Mouse (Mus musculus) heart, embryonic 12.5 days (tissue): ENCODE results near the gene Tusc2. TPM values are rescaled to one million over a fixed set of nuclear protein-coding genes. Genes with fewer than 3 reads are reported as not detected.

Source experiments
- ATAC-seq: fragments of 200-750 bp; cut with Nextera tagmentation; 2 replicates; pipeline ENCODE4 v1.8.0; 2017; ENCODE audit warnings: moderate TSS enrichment, moderate library complexity; ENCODE audit not compliant: insufficient number of reproducible peaks, low FRiP score
- H3K27ac ChIP-seq: fragments of 300-500 bp; sonication (generic); 2 replicates; pipeline ENCODE4 v1.5.1; 2016; ENCODE audit warnings: mild to moderate bottlenecking, moderate library complexity; ENCODE audit not compliant: poor library complexity, severe bottlenecking
- H3K27me3 ChIP-seq: fragments of 300-500 bp; sonication (generic); replicated peaks from 2 replicates; pipeline ENCODE4 v1.6.1; 2016; ENCODE audit warnings: mild to moderate bottlenecking, moderate library complexity
- H3K36me3 ChIP-seq: fragments of 300-500 bp; sonication (generic); 2 replicates; pipeline ENCODE4 v1.6.1; 2016; ENCODE audit warnings: mild to moderate bottlenecking, moderate library complexity
- H3K4me1 ChIP-seq: fragments of 300-500 bp; sonication (generic); replicated peaks from 2 replicates; pipeline ENCODE4 v1.6.1; 2016; ENCODE audit warnings: mild to moderate bottlenecking
- H3K4me2 ChIP-seq: fragments of 300-500 bp; sonication (generic); 2 replicates; pipeline ENCODE4 v1.6.1; 2016; ENCODE audit warnings: mild to moderate bottlenecking, moderate library complexity
- H3K4me3 ChIP-seq: fragments of 300-500 bp; sonication (generic); 2 replicates; pipeline ENCODE4 v1.5.1; 2016; ENCODE audit warnings: mild to moderate bottlenecking
- H3K9ac ChIP-seq: fragments of 300-500 bp; sonication (generic); 2 replicates; pipeline ENCODE4 v1.6.1; 2016; ENCODE audit warnings: mild to moderate bottlenecking, moderate library complexity
- H3K9me3 ChIP-seq: fragments of 300-500 bp; sonication (generic); replicated peaks from 2 replicates; pipeline ENCODE4 v1.6.1; 2016; ENCODE audit warnings: mild to moderate bottlenecking, moderate library complexity
- WGBS: fragments of 180-500 bp; shearing (Covaris S2); methylation state at CpG from one replicate; pipeline ENCODE4 v1.1.7; 2016; 5-methylcytosine and 5-hydroxymethylcytosine counted together
- polyA plus RNA-seq: library from polyadenylated mRNA; unstranded; fragments of >200 nt; fragmentation: Nextera tagmentation; extraction: Ambion mirVana; gene quantifications from 2 replicates; pipeline ENCODE4 v1.2.1, GENCODE M21; 2016

Gene Tusc2
- polyA plus RNA-seq, 1 experiment from 2014 or later = 61.4 TPM

DNA sequence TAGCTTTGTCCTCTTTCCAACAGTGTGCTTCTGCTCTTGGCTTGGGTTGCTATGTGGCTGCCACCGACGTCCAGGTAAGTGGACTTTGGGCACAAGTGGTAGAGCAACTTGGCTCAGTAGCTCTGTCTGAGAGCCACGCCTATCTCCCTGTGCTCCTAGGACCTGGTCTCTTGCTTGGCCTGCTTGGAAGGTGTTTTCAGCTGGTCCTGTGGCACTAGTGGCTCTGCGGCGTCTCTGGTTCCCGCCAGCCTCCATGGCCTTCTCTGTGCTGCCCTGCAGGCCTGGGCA is 27.7 kb downstream of the Tusc2 start:
- 91% methylated on average over 6 of the region's 6 CpGs for WGBS
- H3K9me3 ChIP-seq = no peaks in the 10 kb centered on the region
- no peak overlapping the region for H3K4me2 ChIP-seq
- no peak for ATAC-seq
- H3K4me1 ChIP-seq = peaks cover 55% of the 10 kb centered on the region
- no peak overlapping the region; the same call in 1 of the 2 replicates for H3K9ac ChIP-seq
- no peak overlapping the region for H3K4me3 ChIP-seq
- no peaks in the 10 kb centered on the region for H3K27me3 ChIP-seq
- no peak overlapping the region for H3K27ac ChIP-seq
- H3K36me3 ChIP-seq = peaks cover 56% of the 10 kb centered on the region

DNA sequence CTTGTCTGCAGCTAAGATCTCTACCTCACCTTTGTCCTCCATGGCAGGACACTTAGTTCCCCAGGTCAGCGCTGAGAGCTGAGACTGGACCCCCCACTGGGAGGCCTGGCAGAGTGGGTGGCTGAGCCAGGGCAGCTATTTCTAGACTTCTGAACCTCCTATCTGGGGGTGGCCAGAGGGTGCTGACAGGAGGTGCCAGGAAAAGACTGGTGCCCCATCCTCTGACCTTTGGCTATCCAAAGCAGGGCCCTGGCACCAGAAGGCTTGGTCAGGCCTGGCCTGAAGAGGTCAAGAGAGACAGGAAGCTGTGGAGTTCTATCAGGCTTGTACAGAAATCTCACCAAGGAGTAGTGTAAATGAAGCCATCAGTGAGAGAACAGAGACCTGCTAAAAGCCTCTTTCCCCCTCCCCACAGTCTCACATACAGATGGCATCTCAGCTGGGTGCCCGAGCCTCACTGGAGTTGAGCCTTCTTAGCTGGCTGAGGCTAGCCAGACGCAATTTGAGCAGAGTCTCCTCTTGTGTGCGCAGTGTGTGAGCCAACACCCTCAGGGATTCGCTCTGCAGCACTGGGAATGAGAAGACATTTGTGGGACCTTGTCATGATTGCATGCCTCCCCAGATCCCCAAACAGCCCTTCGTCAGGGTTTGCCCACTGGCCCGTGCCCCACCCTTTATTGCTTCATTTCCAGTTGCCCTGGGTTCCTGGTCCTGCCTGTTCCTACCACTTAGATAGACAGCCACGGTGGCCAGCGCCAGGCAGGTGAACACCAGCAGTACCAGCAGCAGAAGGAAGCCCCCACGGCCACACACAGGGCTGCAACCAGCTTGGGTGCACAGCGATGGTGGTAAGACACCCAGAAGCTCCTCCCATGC is 30.3 kb downstream of the Tusc2 start:
- H3K9ac ChIP-seq = peak overlapping the region; percentile 47; the same call in 1 of the 2 replicates
- no peaks in the 10 kb centered on the region for H3K9me3 ChIP-seq
- H3K27me3 ChIP-seq = 0 out of 2 replicates have a peak, but pooled peaks cover under 1% of the 10 kb centered on the region
- H3K36me3 ChIP-seq = peaks cover 59% of the 10 kb centered on the region
- H3K4me3 ChIP-seq = no peak overlapping the region
- peak overlapping the region; percentile 17; the same call in 1 of the 2 replicates for H3K4me2 ChIP-seq
- WGBS = 78% methylated on average over 11 of the region's 11 CpGs
- peaks cover 66% of the 10 kb centered on the region for H3K4me1 ChIP-seq
- ATAC-seq = no peak
- H3K27ac ChIP-seq = peak overlapping the region; percentile 12; the same call in 1 of the 2 replicates

DNA sequence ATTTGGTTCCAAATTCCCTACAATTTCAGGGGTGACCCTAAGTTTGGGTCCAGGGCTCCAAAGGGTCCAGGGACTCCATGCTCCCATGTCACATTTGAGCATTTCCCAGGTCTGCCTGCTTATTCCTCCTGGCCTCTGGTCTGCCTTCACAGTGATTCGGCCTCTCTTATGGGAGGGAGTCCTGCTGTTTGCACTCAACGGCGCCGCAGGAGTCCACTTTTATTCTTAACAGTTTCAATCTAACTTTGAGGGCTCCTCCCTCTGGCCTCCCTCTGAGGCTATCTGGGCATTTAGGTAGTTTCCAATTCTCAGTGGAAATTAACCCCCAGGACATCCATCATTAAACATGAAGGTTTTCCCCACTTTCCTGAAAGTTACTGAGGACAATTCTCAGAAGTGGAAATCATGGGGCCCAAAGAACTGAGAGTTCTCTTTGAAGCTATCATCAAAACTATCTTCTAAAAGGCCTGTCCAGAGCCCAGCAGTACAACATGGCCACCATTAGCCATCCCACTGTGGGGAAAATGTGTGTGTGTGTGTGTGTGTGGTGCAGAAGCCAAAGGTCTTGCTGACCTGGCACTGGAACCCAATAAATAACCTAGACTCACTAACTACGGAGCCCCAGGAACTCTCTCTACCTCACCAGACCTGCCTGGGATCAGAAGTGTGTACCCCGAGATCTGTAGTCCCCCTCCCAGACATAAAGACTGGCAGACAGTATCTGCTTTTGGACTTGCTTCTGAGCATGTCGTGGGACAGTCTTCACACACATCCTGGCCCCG is 31.4 kb downstream of the Tusc2 start:
- WGBS = 76% methylated on average over 8 of the region's 8 CpGs
- no peak for ATAC-seq
- Histone ChIP-seq H3K9me3 (no peaks in the 10 kb centered on the region), H3K4me3 (no peak overlapping the region), H3K4me2 (no peak overlapping the region), H3K9ac (no peak overlapping the region), H3K27ac (no peak overlapping the region), H3K36me3 (peaks cover 54% of the 10 kb centered on the region), H3K27me3 (peaks cover 12% of the 10 kb centered on the region), H3K4me1 (peaks cover 55% of the 10 kb centered on the region)

DNA sequence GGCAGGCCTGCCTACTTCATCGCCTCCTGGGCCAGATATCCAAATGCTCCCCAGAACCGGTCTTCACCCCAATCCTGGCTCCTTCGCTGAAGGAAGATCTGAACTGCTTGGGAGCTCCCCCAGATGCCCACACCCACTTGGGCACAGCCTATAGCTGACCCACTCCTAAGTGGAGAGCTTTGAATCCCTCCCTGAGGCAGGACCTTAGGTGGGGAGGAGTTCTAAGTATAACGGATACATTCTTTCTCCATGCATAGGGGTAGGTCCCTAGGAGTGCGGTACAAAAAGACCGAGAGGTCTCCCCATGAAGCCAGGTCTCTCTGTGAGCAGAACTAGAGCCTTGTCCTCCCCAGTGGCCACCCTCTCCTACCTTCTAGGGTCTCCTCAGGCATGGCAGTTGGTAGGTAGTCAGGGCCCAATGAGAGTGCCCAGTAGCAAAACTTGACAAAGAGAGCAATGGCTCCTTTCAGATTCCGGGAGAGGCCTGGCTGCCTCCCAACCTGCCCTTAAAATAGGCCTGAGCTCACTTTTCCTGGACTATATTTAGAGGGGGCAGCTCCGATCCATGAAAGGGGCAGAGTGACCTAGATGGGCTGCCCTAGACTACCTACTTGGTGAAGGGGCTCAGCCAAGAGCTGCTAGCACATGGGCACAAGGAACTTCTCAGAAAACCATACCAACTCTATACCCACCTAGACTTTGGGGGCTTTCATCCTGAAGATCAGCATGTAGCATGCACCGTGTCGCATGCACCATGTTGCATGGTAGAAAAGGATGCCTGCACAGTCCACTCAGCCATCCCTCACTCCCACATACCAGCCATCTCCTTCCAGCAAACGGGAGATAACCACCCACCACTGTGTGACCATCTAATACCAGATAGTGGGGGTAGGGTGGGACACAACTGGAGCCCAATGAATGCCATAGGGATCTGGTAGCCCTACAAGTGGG is 33.8 kb downstream of the Tusc2 start:
- WGBS = 64% methylated on average over 11 of the region's 11 CpGs
- peak overlapping the region; percentile 97 for H3K27ac ChIP-seq
- peaks cover 30% of the 10 kb centered on the region for H3K36me3 ChIP-seq
- H3K9ac ChIP-seq = peak overlapping the region; percentile 67
- H3K4me3 ChIP-seq = peak overlapping the region; percentile 37
- H3K4me2 ChIP-seq = peak overlapping the region; percentile 64
- ATAC-seq = 0 out of 2 replicates have a peak, but pooled peaks have one; percentile 27
- H3K4me1 ChIP-seq = peaks cover 39% of the 10 kb centered on the region
- H3K9me3 ChIP-seq = no peaks in the 10 kb centered on the region
- H3K27me3 ChIP-seq = peaks cover 35% of the 10 kb centered on the region

GRCm38 (mm10) chr9:107598385-107598784 is 35.3 kb downstream of the Tusc2 start:
- WGBS = 81% methylated on average over 5 of the region's 5 CpGs
- no peak overlapping the region for H3K4me3 ChIP-seq
- H3K27me3 ChIP-seq = peaks cover 35% of the 10 kb centered on the region
- no peak overlapping the region for H3K4me2 ChIP-seq
- no peak for ATAC-seq
- peaks cover 15% of the 10 kb centered on the region for H3K36me3 ChIP-seq
- no peak overlapping the region for H3K27ac ChIP-seq
- H3K9ac ChIP-seq = no peak overlapping the region
- no peaks in the 10 kb centered on the region for H3K9me3 ChIP-seq
- peaks cover 32% of the 10 kb centered on the region for H3K4me1 ChIP-seq

DNA sequence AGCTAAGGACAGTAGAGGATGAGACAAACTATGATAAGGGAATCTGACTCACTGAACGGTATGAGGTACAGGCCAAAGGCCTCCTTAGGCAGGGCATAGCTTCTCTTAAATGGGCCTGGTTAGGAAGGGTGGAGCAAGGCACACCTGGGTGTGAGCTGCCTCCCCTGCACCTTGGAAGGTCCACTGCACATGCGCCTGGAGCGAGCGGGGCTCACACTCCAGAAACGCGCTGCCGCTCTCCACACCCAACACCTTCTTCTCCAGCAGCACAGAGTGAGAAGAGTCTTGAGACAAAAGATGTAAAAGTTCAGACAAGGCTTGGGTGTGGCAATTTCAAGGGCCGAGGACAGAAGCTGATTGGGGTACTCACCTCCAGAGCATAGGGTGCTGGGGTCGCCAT is 36.4 kb downstream of the Tusc2 start:
- H3K27ac ChIP-seq = no peak overlapping the region
- no peak overlapping the region for H3K9ac ChIP-seq
- H3K4me3 ChIP-seq = no peak overlapping the region
- no peak for ATAC-seq
- H3K36me3 ChIP-seq = peaks cover 8% of the 10 kb centered on the region; the same call in 1 of the 2 replicates
- H3K27me3 ChIP-seq = peaks cover 40% of the 10 kb centered on the region
- no peak overlapping the region for H3K4me2 ChIP-seq
- WGBS = 77% methylated on average over 9 of the region's 9 CpGs
- H3K4me1 ChIP-seq = peaks cover 36% of the 10 kb centered on the region
- H3K9me3 ChIP-seq = no peaks in the 10 kb centered on the region

DNA sequence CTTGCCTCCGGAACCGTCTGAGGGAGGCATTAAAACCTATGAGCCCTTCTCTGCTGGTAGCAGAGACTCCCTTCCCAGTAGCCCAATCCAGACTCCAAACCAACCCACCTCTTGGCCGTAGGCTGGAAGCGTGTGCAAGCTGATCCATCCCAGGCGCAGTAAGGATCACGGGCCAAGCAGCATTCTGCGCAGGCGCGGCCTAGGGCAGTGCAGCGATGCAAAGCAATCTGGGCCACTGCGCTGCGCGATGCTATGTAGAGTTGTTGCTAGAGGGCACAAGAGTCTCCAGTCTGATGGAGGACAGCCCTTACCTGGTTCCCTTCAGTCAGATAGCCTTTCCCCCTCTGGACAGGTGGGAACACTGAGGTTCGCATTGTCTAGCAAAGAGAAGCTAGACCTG is 36.8 kb downstream of the Tusc2 start:
- no peak for ATAC-seq
- no peaks in the 10 kb centered on the region for H3K9me3 ChIP-seq
- H3K36me3 ChIP-seq = peaks cover 4% of the 10 kb centered on the region; the same call in 1 of the 2 replicates
- no peak overlapping the region for H3K4me3 ChIP-seq
- no peak overlapping the region for H3K27ac ChIP-seq
- H3K4me1 ChIP-seq = peaks cover 40% of the 10 kb centered on the region
- no peak overlapping the region for H3K4me2 ChIP-seq
- peaks cover 40% of the 10 kb centered on the region for H3K27me3 ChIP-seq
- H3K9ac ChIP-seq = no peak overlapping the region
- 52% methylated on average over 14 of the region's 14 CpGs for WGBS

- 78% methylated on average over 12 of the region's 12 CpGs for WGBS
- Histone ChIP-seq H3K9ac (no peak overlapping the region), H3K4me1 (peaks cover 47% of the 10 kb centered on the region), H3K27me3 (peaks cover 45% of the 10 kb centered on the region), H3K9me3 (no peaks in the 10 kb centered on the region), H3K4me3 (no peak overlapping the region), H3K27ac (no peak overlapping the region), H3K36me3 (0 out of 2 replicates have a peak, but pooled peaks cover 3% of the 10 kb centered on the region), H3K4me2 (no peak overlapping the region)
- ATAC-seq = no peak
Measured at GRCm38 (mm10) chr9:107600745-107601144, 37.7 kb downstream of the Tusc2 start.

- no peak overlapping the region for H3K4me3 ChIP-seq
- WGBS = 84% methylated on average over 11 of the region's 11 CpGs
- no peaks in the 10 kb centered on the region for H3K9me3 ChIP-seq
- peaks cover 45% of the 10 kb centered on the region for H3K27me3 ChIP-seq
- peaks cover 45% of the 10 kb centered on the region for H3K4me1 ChIP-seq
- no peak overlapping the region for H3K9ac ChIP-seq
- no peak overlapping the region for H3K4me2 ChIP-seq
- H3K27ac ChIP-seq = no peak overlapping the region
- ATAC-seq = no peak
- H3K36me3 ChIP-seq = no peaks in the 10 kb centered on the region
Measured at GRCm38 (mm10) chr9:107601275-107601674, 38.2 kb downstream of the Tusc2 start.

DNA sequence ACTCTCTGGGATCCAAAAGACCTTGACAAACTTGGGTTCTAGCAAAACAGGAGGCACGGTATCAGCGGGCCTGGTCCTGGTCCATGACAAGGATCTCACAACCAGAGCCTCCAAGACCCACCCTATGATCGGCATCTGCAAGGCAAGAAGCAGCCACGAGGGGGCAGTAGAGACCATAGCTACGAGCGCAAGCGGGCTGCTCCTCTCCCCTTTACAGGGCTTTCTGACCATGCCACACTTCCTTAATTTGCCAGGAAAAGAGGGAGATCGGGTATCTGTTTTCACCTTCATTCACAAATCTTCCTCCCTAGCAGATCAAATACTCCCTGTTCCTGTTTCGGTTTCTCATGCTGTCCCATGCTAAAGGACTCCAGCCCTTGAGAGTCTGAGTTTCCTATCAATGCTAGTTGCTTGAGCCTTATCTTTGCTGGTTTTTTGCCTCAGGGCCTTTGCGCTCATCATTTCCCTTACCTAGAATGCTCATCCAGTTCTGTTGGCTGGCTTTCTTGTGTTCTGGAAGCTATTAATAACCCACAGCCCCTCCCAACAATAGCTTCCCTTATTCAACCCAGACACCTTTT is 39.1 kb downstream of the Tusc2 start:
- no peak overlapping the region for H3K27ac ChIP-seq
- WGBS = 6% methylated on average over 10 of the region's 10 CpGs
- peaks cover 46% of the 10 kb centered on the region for H3K4me1 ChIP-seq
- no peak overlapping the region for H3K4me2 ChIP-seq
- H3K36me3 ChIP-seq = no peaks in the 10 kb centered on the region
- H3K27me3 ChIP-seq = peaks cover 45% of the 10 kb centered on the region
- peak; percentile 64; the same call in 1 of the 2 replicates for ATAC-seq
- no peak overlapping the region for H3K9ac ChIP-seq
- H3K9me3 ChIP-seq = no peaks in the 10 kb centered on the region
- H3K4me3 ChIP-seq = no peak overlapping the region
